Mouse (Mus musculus): ENCODE results near the gene Gusb.
"Not testable (repeated sequence)": the region's sequence is repeated elsewhere in the genome, so short reads cannot be mapped to it uniquely, and the experiment has no call there.

Gene Gusb

DNA sequence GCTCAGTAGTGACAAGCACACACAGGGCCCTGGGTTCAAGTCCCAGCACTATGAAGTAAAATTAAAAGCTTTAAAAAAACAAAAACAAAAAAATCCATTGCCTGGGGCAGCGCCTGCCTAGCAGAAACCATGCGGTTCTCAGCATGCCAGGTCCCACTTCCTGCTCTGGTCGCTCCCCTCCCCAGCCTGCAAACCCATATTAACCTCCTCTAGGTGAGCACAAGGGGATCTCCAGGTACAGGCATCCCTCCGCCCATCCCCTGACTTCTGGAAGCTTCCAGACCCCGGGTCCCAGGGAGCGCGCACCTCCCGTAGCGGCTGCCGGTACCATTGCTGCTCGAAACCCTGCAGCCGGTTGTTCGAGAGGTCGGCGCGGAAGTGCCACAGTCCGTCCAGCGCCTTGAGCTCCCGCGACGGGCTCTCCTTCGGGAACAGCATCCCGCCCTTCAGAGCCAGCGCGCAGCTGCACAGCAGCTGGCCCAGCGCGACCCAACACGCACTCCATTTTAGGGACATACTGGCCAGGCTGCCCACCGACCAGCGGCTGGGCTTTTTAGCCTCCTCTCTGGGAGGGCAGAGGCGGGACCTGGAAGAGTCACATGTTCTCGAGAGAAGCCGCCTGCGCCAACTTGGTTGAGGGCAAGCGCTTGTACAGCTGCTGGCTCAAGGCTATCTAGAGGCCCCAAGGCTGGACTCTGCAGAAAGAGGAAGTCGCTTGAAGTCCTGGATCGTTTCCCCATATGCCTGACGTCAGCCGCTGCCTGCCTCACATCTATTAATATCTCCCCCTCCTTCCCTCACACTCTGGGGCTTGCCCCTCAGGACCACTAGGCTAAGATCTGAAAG is at the start of gene Gusb:
Gusb (minus strand) TSS at position 749 of the 846 bp plus-strand sequence.
- DNase-seq (ENCODE audit: low spot score in 2 of 2): peak; percentile 91 to 95

DNA sequence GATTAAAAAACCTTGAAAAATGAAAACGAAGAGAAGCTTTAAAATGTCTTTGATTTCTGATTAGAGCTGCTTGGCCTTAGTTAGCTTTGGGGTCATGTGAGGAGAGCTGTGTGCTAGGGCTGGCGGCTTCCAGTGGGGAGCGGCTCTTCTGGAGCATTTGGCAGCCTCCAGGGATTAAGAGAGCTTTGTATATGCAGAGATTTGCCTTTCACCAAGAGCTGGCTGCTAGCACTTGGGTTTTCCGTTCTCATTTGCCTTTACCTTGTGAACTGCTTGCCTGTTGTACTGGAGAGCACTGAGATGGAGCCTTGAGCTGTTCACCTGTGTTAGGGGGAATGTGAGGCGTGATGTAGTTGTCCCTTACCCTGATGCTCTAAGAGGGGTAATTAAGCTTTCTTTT is 49.7 kb upstream of the Gusb start:
- DNase-seq (ENCODE audit: low spot score in 2 of 2): peak in 1 of 2 experiments; percentile 54

- DNase-seq (ENCODE audit: low spot score in 2 of 2): no peak
Observed at GRCm38 (mm10) chr5:130051073-130051860, 48.4 kb upstream of the Gusb start.

- no peak for DNase-seq (ENCODE audit: low spot score in 2 of 2)
Observed at GRCm38 (mm10) chr5:130050416-130050815, 47.6 kb upstream of the Gusb start.

GRCm38 (mm10) chr5:130048786-130049520 is 46.1 kb upstream of the Gusb start:
- peak; percentile 71 to 72 for DNase-seq (ENCODE audit: low spot score in 2 of 2)

- DNase-seq (ENCODE audit: low spot score in 2 of 2): no peak
Observed at GRCm38 (mm10) chr5:130047013-130047412, 44.2 kb upstream of the Gusb start.

GRCm38 (mm10) chr5:130046589-130046988 is 43.7 kb upstream of the Gusb start:
- peak in 1 of 2 experiments; percentile 21 for DNase-seq (ENCODE audit: low spot score in 2 of 2)

- DNase-seq (ENCODE audit: low spot score in 2 of 2): no peak
Observed at GRCm38 (mm10) chr5:130046100-130046499, 43.3 kb upstream of the Gusb start.

- peak; percentile 76 to 84 for DNase-seq (ENCODE audit: low spot score in 2 of 2)
Observed at GRCm38 (mm10) chr5:130044201-130044695, 41.4 kb upstream of the Gusb start.

DNA sequence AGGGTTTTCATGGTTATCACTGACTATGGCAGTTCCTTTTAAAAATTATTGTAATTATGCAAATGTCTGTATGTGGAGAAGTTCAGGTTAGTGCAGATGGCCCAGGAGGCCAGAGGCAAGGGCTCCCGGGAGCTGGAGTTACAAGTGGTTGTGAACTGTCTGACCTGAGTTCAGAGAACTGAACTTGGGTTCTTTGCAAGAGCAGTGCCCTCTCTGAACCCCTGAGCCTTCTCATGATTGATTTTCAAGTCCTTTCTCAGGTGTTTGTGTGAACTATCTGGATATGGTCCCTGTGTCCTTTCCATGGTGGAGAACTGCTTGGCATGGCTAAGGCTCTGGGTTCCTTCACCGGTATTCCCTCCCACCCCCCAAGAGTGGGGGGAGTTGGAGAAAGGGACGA is 40.9 kb upstream of the Gusb start:
- DNase-seq (ENCODE audit: low spot score in 2 of 2): no peak

DNA sequence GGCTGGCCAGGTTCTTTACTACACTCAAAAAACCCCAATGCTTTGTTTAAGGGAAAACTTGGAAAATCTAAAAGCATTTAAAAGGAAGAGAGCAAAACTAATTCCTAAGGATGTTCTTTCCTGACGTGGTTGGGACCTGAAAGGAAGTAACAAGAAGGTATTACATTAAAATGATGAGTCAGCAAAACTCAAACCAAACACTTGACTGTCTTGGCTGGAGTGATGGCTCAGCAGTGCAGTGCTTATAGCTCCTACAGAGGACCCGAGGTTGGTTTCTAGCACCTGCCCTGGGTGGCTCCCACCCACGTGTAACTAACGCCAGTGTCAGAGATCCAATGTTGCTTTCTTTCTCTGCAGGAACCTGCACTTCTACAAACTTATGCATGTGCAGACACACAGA is 38.4 kb upstream of the Gusb start:
- DNase-seq (ENCODE audit: low spot score in 2 of 2): no peak

GRCm38 (mm10) chr5:130040797-130041196 is 37.9 kb upstream of the Gusb start:
- DNase-seq (ENCODE audit: low spot score in 2 of 2): no peak

DNA sequence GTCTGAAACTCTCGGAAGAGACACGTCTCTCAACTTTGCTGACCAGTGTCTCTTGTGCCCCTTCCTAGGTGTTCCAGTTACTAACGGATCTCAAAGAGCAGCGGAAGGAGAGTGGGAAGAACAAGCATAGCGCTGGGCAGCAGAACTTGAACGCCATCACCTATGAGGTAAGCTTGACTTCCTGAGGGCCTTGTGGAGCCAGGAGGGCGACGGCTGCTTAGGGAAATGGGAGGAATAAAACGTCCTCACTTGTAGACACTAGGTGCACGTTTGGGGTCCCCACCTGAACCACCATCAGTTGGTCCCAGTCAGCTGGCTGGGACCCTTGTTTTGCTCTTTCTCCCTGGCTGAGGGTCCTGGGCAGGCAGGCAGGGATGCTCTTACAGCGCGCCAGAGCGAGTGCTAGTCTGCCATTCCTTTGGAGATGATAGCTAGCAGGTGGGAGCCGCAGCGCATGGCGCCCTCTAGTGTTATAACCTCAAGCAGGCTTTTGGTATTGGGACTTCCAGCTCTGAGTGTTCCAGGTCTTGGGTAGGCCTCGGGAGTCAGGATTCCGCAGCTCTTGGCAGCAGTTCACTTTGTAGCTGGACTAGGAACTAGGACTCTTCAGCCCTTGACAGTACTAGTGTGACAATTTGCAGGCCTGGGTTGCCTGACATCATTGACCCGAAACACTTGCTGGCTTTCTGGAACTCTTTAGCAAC is 35.1 kb upstream of the Gusb start:
- peak; percentile 74 to 80 for DNase-seq (ENCODE audit: low spot score in 2 of 2)

- not testable (repeated sequence) for DNase-seq (ENCODE audit: low spot score in 2 of 2)
Observed at GRCm38 (mm10) chr5:130036300-130036699, 33.5 kb upstream of the Gusb start.

DNA sequence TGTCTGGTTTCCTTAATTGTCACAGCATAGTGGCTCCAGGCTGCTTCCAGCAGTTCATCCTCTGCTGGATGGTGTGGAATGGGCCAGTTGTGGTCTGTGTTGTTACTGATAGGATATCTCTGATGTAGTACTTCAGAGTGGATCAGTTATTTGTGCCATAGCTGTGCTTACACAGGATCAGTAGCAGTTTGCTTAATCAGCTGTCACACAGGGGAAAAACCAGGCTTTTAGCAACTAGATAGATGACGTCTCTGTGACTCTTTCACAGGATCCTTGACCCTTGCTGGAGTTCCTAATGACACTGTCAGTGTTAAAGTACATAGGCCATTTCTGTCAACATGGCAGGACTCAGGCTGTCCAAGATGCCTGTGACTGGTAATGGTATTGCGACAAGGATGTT is 31.0 kb upstream of the Gusb start:
- no peak for DNase-seq (ENCODE audit: low spot score in 2 of 2)

DNA sequence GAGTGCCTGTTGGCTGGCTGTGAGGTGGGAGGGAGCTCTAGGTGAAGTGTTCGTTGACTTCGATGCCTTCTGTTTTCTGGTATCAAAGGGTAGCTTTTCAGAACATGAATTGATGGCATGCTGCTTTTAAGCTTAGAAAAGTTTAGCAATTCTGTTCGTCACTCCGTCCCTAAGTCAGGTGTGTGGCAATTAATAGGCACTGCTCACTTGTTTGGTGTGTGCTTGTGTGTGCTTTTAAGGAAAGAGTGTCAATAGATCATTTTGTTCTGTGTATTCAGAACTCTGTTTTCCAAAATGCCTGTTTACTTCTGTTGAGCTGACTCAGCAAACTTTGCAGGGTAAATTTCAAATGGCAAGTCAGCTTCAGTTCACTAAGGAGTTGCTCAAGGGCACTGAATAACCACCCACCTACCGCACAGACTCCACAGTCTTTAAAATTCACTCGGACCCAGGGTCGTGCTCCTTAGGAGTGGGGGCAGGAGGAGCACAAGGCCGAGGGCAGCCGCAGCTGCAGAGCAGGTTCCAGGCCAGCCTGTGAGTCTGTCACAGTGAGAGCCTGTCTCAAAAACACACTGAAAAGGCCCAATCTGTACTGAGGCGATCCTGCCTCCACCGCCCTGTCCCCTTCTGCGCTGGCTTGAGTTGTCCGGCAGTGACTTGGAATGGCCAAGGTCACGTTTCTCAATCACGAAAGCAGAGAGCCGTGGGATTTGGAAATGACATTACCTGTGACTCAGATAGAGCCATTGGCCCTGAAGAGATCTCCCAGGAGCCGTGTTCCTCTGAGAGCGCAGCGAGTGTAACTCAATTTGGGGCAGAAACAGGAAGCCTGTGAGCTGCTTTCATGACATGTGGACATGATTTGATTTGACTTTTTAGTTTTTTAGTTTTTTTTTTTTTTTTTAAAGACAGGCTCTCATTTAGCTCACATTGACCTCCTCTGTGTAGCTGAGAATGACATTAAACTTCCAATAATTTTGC is 28.9 kb upstream of the Gusb start:
- DNase-seq (ENCODE audit: low spot score in 2 of 2): no peak

GRCm38 (mm10) chr5:130029142-130029897 is 26.5 kb upstream of the Gusb start, which contains the start of the genes Asl and Crcp:
Gene Asl, minus strand, starts transcription at chr5:130029247.
Gene Crcp, plus strand, starts transcription at chr5:130029290.
- DNase-seq (ENCODE audit: low spot score in 2 of 2): peak; percentile 83 to 85

GRCm38 (mm10) chr5:130027696-130028095 is 24.8 kb upstream of the Gusb start:
- DNase-seq (ENCODE audit: low spot score in 2 of 2): no peak

- no peak for DNase-seq (ENCODE audit: low spot score in 2 of 2)
Observed at GRCm38 (mm10) chr5:130027134-130027533, 24.3 kb upstream of the Gusb start.

All from heart, adult 9 months (tissue).